Mouse (Mus musculus): ENCODE results near the gene Fkbp5. TPM values are rescaled to one million over a fixed set of nuclear protein-coding genes. Genes with fewer than 3 reads are reported as not detected.
A peak's percentile ranks its signal among the peaks of the same experiment; 100 is the strongest.
"Not testable (repeated sequence)": the region's sequence is repeated elsewhere in the genome, so short reads cannot be mapped to it uniquely, and the experiment has no call there.

Fkbp5 gene
- polyA plus RNA-seq, 1 experiment from 2014 or later, result 35.0 TPM

DNA sequence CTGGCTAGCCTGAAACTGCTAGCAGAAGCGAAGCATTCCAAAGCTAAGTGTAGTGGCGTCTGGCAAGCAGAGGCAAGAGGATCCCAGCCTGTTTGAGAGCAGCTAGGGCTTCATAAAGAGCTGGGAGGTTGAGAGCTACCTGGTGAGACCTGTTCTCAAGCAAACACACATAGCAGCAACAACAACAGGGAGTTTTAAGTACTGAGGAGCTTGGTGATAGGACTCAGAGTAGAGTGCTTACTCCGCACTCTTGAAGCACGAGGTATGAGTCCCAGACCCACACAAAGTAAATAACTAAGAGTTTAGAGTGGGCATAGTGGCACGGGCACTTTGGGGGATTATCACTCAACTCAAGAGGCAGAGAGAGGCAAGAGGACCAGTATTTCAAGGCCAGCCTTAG is 96.3 kb downstream of the Fkbp5 start:
- H3K27me3 ChIP-seq, result no peaks in the 10 kb centered on the region
- H3K9me3 ChIP-seq (replicated peaks), result no peaks in the 10 kb centered on the region
- H3K36me3 ChIP-seq, result peaks cover 10% of the 10 kb centered on the region
- WGBS, result 61% methylated on average over 5 of the region's 5 CpGs
- H3K4me1 ChIP-seq, result peaks cover 16% of the 10 kb centered on the region
- ATAC-seq (replicated peaks; ENCODE audit: low FRiP score), result no peak
- no peak overlapping the region for H3K4me2 ChIP-seq
- H3K27ac ChIP-seq, result no peak overlapping the region
- no peak overlapping the region for H3K9ac ChIP-seq
- H3K4me3 ChIP-seq (replicated peaks), result no peak overlapping the region

DNA sequence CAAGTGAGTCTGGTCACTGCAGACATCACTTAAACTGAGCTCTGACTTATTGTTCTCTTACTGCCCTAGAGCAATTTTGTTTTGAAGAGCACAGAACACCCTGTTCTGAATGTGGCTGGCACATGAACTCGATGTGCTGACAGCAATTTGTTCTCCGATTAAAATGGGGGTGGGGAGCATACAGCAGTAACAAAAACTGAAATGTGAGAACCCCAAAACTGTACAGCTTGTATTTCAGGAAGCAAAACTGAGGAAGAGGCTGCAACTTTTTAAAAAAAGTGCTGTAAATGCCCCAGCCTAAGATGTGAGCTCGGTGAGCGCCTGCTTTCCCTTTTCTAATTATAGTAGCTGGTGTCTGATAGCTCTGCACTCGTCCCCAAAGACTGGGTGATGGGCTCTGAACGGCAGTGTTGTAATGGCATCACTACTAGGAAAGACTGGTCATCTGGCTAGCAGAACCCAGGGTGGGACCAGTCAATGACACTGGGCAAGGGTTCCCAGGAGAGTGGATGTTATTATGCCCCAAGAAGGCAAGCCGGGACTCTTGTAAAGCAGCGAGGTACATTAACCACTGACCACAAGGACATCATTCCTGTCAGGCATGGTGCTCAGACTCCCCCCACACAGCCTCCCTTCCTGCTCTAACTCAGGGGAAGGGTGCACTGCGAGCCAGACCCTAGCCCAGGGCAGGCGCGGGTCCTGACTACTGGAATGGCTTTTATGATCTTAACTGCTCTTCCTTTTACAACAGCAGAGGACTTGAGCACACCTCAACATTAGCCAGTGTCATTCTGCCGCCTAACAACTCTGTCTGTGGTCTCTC is 96.9 kb downstream of the Fkbp5 start:
- H3K4me1 ChIP-seq, result peaks cover 16% of the 10 kb centered on the region
- H3K27ac ChIP-seq, result peak overlapping the region; percentile 37
- H3K4me3 ChIP-seq (replicated peaks), result no peak overlapping the region
- WGBS, result 16% methylated on average over 12 of the region's 12 CpGs
- peaks cover 4% of the 10 kb centered on the region for H3K36me3 ChIP-seq
- ATAC-seq (replicated peaks; ENCODE audit: low FRiP score), result no peak
- no peak overlapping the region for H3K4me2 ChIP-seq
- no peaks in the 10 kb centered on the region for H3K9me3 ChIP-seq (replicated peaks)
- H3K27me3 ChIP-seq, result no peaks in the 10 kb centered on the region
- no peak overlapping the region for H3K9ac ChIP-seq

DNA sequence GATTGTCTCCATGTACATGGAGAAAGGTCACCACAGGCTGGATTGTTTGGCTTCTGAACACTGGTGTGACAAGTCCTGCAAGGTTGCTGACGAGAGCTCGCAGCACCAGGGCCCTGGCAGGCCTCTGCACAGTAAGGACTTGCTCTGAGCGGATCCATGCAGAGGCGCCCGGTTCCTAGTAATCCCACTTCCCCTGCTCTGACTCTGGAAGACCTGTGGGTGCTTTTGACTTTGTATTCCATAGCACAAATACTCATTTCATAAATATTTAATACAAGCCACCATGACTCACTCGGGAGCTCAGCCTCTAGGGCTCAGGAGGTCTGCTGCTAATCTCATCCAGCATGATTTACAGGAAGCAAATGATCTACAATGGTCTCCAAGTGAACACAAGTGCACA is 97.7 kb downstream of the Fkbp5 start:
- H3K9me3 ChIP-seq (replicated peaks), result no peaks in the 10 kb centered on the region
- WGBS, result 77% methylated on average over 6 of the region's 6 CpGs
- no peak overlapping the region for H3K4me3 ChIP-seq (replicated peaks)
- no peak overlapping the region for H3K4me2 ChIP-seq
- no peak for ATAC-seq (replicated peaks; ENCODE audit: low FRiP score)
- no peaks in the 10 kb centered on the region for H3K27me3 ChIP-seq
- H3K27ac ChIP-seq, result peak overlapping the region; percentile 16; the same call in 1 of the 2 replicates
- peaks cover 5% of the 10 kb centered on the region for H3K36me3 ChIP-seq
- peaks cover 16% of the 10 kb centered on the region for H3K4me1 ChIP-seq
- H3K9ac ChIP-seq, result no peak overlapping the region

DNA sequence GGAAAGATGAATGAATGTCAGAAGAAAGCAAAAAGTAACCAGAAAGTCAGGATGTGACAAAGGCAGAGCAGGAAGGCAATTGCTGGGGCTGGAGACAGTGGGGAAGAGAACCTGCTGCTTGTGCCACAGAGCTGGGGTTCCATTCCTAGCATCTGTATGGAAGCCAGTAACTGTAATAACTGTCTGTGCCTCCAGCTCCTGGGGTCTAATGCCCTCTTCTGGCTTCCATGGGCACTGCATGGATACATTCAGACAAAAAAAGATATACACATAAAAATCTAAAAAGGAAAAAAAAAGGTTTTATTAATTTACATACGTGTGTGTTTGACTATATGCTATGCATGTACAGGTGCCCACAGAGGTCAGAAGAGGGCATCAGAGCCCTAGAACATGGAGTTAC is 98.4 kb downstream of the Fkbp5 start:
- H3K27me3 ChIP-seq, result no peaks in the 10 kb centered on the region
- H3K9ac ChIP-seq, result no peak overlapping the region
- H3K36me3 ChIP-seq, result peaks cover 9% of the 10 kb centered on the region
- H3K4me2 ChIP-seq, result no peak overlapping the region
- H3K4me1 ChIP-seq, result peaks cover 16% of the 10 kb centered on the region
- 87% methylated on average over 1 of the region's 1 CpGs for WGBS
- no peak overlapping the region for H3K4me3 ChIP-seq (replicated peaks)
- H3K9me3 ChIP-seq (replicated peaks), result no peaks in the 10 kb centered on the region
- H3K27ac ChIP-seq, result no peak overlapping the region
- ATAC-seq (replicated peaks; ENCODE audit: low FRiP score), result no peak

DNA sequence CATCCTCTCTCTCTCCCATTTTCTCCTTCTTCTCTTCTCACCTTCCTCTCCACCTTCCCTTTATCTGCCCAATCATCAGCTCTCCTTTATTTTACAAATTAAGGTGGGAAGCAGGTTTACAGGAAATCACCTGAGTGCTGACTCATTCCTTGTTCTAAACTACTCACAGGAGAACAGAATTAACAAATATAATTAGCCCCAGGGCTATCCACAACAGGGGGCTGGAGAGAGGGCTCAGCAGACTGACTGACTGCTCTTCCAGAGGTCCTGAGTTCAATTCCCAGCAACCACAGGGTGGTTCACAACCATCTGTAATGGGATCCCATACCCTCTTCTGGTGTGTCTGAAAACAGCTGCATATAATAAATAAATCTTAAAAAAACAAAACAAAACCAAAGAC is 98.8 kb downstream of the Fkbp5 start:
- not testable (repeated sequence) for H3K27ac ChIP-seq; H3K36me3 ChIP-seq; ATAC-seq (replicated peaks; ENCODE audit: low FRiP score); H3K9me3 ChIP-seq (replicated peaks); H3K4me2 ChIP-seq; H3K4me3 ChIP-seq (replicated peaks); H3K27me3 ChIP-seq; H3K9ac ChIP-seq
- H3K4me1 ChIP-seq, result peaks cover 16% of the 10 kb centered on the region

DNA sequence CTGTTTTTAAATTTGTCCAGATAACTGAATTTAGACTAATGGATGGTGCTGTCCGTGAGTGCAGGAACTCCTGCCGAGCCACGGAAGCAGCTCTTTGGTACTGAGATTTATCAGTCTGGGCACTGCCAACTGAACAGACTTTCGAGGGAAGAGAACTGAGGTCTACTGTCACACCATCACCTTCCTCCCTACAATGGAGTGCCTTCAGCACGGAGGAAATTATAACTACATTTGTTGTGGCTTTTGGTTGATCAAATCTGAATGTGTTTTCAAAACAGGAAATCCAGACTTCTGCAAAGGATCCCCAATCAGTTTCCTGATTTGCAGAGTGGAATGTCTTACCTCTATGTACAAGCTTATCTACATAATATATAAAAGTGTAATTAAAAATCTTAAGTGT is 99.6 kb downstream of the Fkbp5 start:
- H3K27me3 ChIP-seq, result no peaks in the 10 kb centered on the region

DNA sequence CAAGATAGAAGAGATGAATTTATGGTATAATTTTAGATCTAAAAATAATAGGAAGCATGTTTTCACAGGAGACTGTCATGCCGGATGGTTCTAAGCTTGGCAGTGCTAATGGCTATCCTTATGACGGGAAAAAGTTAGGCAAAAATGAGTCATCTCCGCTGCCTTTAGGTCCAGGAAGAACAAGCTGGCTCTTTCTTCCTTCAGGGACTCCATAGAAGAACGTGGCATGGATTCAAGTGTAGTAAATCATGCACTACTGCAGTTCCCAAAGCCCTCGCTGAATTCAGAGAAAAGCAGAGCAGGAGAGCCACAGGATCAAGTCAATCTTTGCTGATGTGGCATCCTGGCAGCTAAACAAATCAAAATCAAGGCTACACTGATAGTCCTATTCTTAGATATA is 102.1 kb downstream of the Fkbp5 start:
- ATAC-seq (replicated peaks; ENCODE audit: low FRiP score), result no peak
- H3K27me3 ChIP-seq, result no peaks in the 10 kb centered on the region
- 66% methylated on average over 5 of the region's 5 CpGs for WGBS
- H3K9me3 ChIP-seq (replicated peaks), result no peaks in the 10 kb centered on the region
- H3K36me3 ChIP-seq, result peaks cover 26% of the 10 kb centered on the region
- H3K27ac ChIP-seq, result 0 out of 2 replicates have a peak overlapping the region, but pooled peaks have one; percentile 33
- H3K4me3 ChIP-seq (replicated peaks), result no peak overlapping the region
- no peak overlapping the region for H3K4me2 ChIP-seq
- no peak overlapping the region for H3K9ac ChIP-seq
- H3K4me1 ChIP-seq, result peaks cover 6% of the 10 kb centered on the region

More for the DNA sequence above, 99.6 kb downstream of the Fkbp5 start:
- ATAC-seq (replicated peaks; ENCODE audit: low FRiP score), result no peak
- Histone ChIP-seq H3K36me3 (peaks cover 13% of the 10 kb centered on the region), H3K27ac (no peak overlapping the region), H3K4me1 (peaks cover 16% of the 10 kb centered on the region), H3K4me2 (no peak overlapping the region), H3K4me3 (replicated peaks) (no peak overlapping the region), H3K9me3 (replicated peaks) (no peaks in the 10 kb centered on the region), H3K9ac (no peak overlapping the region)
- WGBS, result 84% methylated on average over 5 of the region's 5 CpGs

DNA sequence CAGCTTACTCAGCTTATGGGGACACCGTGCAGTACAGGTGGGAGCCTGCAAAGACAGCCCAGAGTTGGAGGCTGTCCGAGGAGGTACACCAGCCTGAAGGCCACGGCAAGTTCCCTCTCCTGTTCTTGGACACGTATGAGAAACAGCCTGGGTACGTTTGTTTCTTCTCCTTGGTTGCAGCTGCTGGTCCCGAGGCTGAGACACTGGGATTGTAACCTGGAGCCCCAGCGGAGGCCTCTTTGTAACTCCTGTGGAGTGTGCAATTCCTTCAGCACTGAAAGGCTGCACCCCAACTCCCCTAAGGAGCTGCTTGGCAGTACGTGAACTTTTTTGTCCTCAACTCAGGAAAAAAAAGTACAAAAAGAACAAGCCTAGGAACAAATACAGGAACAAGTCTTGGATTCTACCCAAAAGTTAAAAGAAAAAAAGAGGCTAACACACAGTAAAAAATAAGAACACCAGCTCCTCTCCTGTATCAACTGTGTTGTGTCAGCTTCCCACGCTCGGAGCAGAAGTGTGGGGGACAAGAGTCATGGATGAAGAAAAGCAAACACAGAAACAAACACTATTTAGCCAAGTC is 105.9 kb downstream of the Fkbp5 start:
- whole genome bisulfite sequencing, result 76% methylated on average over 10 of the region's 10 CpGs
- Histone ChIP-seq H3K27me3 (no peaks in the 10 kb centered on the region), H3K4me3 (replicated peaks) (no peak overlapping the region), H3K9me3 (replicated peaks) (no peaks in the 10 kb centered on the region), H3K9ac (no peak overlapping the region), H3K36me3 (peaks cover 37% of the 10 kb centered on the region), H3K4me2 (no peak overlapping the region), H3K4me1 (no peaks in the 10 kb centered on the region), H3K27ac (peak overlapping the region; percentile 25; the same call in 1 of the 2 replicates)
- no peak for ATAC-seq (replicated peaks; ENCODE audit: low FRiP score)

DNA sequence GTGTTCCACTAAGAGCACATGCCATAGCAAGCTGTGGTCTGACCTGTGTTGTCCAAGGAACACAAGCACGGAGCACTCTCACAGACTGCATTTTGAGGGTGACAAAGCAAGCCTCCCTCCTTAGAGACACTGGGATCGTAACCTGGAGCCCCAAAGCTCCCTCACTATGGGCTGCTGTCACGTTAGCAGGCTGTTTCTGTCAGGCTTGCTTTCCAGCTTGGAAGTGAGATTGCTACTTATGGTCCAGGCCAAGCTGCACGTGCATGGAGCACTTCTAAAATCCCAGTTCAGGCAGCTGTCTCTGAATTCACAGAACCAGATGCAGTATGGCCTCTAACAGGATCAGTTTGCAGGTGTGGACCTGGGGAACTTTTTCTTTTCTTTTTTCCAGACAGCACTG is 106.6 kb downstream of the Fkbp5 start:
- no peak overlapping the region for H3K9ac ChIP-seq
- no peaks in the 10 kb centered on the region for H3K27me3 ChIP-seq
- no peak overlapping the region for H3K4me3 ChIP-seq (replicated peaks)
- no peaks in the 10 kb centered on the region for H3K4me1 ChIP-seq
- 83% methylated on average over 4 of the region's 4 CpGs for WGBS
- no peaks in the 10 kb centered on the region for H3K9me3 ChIP-seq (replicated peaks)
- no peak overlapping the region for H3K4me2 ChIP-seq
- H3K36me3 ChIP-seq, result peaks cover 41% of the 10 kb centered on the region
- ATAC-seq (replicated peaks; ENCODE audit: low FRiP score), result no peak
- H3K27ac ChIP-seq, result no peak overlapping the region

DNA sequence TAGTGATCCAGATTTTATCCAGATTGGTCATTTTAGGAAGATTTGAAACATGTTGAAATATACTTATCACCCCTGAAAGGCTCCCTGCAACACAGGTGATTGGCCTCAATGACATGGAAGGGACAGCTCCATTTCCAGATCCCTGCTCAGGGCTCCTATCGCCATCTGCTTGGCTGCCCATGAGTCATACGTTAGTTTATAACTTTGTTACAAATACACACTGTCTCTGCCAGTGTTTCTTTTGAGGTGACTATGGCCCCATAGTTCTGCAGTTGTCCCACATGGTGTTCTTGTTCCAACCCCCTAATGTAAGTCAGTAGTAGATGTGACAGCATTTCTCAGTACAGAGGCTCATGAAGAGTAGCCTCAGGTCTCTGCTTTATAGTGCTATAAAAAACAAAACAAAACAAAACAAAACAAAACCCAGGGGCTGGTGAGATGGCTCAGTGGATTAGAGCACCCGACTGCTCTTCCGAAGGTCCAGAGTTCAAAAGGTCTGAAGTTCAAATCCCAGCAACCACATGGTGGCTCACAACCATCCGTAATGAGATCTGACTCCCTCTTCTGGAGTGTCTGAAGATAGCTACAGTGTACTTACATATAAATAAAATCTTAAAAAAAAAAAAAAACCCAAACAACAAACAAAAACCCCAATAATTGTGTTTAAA is 108.9 kb downstream of the Fkbp5 start:
- 71% methylated on average over 5 of the region's 5 CpGs for WGBS
- H3K4me1 ChIP-seq, result no peaks in the 10 kb centered on the region
- ATAC-seq (replicated peaks; ENCODE audit: low FRiP score), result no peak
- H3K27me3 ChIP-seq, result no peaks in the 10 kb centered on the region
- peaks cover 48% of the 10 kb centered on the region for H3K36me3 ChIP-seq
- H3K4me2 ChIP-seq, result no peak overlapping the region
- no peak overlapping the region for H3K9ac ChIP-seq
- no peak overlapping the region for H3K27ac ChIP-seq
- H3K9me3 ChIP-seq (replicated peaks), result no peaks in the 10 kb centered on the region
- H3K4me3 ChIP-seq (replicated peaks), result no peak overlapping the region

DNA sequence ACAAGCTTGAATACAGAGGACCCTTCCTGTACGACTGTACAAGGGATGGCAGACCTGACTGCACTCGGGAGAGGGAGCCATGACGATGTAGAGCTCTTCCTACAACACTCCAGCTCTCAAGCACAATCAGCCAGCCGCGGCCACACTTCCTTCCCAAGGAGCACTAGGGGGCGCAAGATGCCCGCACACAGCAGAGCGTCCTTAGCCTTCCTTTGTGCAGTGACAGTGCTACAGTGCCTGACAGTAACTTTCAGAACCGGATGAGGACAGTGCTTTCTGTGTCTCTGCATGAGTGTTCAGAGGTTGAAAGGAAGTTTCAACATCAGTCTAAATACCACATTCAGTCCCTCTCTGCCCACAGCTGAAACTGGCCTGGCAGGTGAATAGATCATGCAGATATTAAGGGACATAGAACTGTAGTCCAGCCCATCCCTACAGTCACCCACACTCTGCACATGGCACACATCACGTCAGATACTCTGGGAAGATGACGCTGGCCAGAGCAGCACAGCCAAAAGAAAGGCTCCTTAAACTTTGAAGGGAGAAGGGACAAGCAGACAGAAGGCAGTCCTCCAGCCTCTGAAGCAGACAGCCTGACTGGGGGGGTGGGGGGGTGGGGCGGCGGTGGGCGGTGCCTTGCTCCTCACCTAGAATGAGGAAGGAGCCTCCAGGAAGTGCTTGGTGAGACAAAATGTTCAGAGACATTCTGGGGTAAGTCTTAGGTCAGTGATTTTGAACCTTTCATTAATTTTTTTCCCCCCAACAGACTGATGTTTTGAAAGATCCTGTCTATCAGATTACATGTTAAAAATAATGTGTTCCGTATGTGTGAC is 109.7 kb downstream of the Fkbp5 start:
- H3K9me3 ChIP-seq (replicated peaks), result no peaks in the 10 kb centered on the region
- H3K4me2 ChIP-seq, result no peak overlapping the region
- no peak overlapping the region for H3K9ac ChIP-seq
- 0 out of 2 replicates have a peak, but pooled peaks have one; percentile 43 for ATAC-seq (replicated peaks; ENCODE audit: low FRiP score)
- peaks cover 45% of the 10 kb centered on the region for H3K36me3 ChIP-seq
- H3K27ac ChIP-seq, result no peak overlapping the region
- H3K27me3 ChIP-seq, result no peaks in the 10 kb centered on the region
- WGBS, result 44% methylated on average over 15 of the region's 15 CpGs
- H3K4me1 ChIP-seq, result no peaks in the 10 kb centered on the region
- no peak overlapping the region for H3K4me3 ChIP-seq (replicated peaks)
